Mouse (Mus musculus): ENCODE results near the gene Gucy2g. TPM values are rescaled to one million over a fixed set of nuclear protein-coding genes. Genes with fewer than 3 reads are reported as not detected.

Gucy2g gene
- polyA plus RNA-seq, 1 experiment from 2014 or later: not detected

- no peaks in the 10 kb centered on the region for H3K4me1 ChIP-seq
- 79% methylated on average over 7 of the region's 7 CpGs for WGBS
- no peak overlapping the region for H3K9ac ChIP-seq
- no peaks in the 10 kb centered on the region for H3K36me3 ChIP-seq
- no peak overlapping the region for H3K27ac ChIP-seq
- no peak overlapping the region for H3K4me3 ChIP-seq
- no peak overlapping the region for H3K4me2 ChIP-seq (replicated peaks)
- H3K27me3 ChIP-seq: no peaks in the 10 kb centered on the region
- ATAC-seq (ENCODE audit: low FRiP score): no peak
- no peaks in the 10 kb centered on the region for H3K9me3 ChIP-seq (replicated peaks)
These were observed 46.4 kb downstream of the Gucy2g start for GRCm38 (mm10) chr19:55194520-55195170.

DNA sequence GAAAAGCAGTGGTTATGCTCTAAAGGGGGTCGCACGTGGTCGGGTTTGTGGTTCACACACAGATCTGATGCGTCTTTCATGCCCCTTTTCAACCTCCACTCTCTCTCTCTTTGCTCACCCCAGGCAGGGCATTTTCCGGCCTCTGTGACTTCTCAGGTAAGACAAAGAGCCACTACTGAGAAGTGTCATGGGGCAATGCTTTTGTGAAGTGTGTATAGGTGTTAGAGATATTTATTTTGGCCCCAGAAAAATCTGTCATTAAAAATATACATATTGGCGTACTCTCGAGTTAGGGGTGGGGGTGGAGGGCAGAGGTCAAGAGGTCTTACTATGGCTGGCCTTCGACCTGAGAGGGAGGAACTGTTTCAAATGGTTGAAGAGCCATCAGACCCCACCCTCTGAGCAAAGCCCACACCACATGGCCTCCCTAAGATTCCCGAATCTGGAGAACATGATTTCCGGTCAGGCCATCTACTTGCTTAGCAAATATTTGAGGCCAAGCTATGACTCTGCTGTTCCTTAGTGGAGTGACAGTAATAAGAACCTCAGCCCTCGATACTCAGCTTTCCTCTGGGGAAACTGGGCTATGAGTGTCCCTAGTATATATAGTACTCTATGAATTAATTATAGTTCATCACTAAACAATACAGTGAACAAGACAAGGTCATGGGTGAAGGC is 47.2 kb downstream of the Gucy2g start:
- Histone ChIP-seq H3K4me3 (no peak overlapping the region), H3K4me2 (replicated peaks) (no peak overlapping the region), H3K36me3 (no peaks in the 10 kb centered on the region), H3K9ac (no peak overlapping the region), H3K27me3 (no peaks in the 10 kb centered on the region), H3K9me3 (replicated peaks) (no peaks in the 10 kb centered on the region), H3K4me1 (no peaks in the 10 kb centered on the region), H3K27ac (no peak overlapping the region)
- 66% methylated on average over 11 of the region's 11 CpGs for WGBS
- ATAC-seq (ENCODE audit: low FRiP score): no peak

DNA sequence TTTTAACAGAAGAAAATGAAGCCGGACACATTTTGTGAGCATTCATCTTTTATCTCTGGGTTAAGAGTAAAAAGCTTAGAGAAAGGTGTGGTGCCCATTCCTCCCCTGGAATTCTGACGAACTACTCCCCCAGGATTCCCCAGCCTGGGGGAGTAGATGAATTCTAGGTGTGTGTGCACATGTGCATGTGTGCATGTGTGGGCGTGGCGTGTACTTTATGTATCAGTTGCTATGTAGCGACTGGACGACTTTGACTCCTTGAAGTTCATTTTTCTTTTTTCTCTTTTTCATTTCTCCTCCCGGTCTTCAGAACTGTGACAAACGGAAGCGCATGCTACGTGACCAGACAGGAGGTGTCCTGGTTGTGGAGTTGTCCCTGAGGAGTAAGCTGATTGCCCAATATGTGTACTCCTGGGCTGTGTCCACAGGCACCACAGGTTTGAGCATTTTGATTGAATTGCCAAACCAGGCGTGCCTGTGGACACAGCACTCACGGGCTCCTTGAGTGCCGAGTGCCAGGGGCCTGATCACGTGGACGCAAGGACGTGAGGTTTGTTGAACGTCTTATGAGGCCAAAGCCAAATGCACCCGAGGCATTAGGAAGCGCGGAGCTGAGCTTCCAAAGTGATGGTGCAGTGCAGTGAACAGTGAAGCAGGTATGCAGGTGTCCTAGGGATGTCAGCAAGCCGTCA is 48.6 kb downstream of the Gucy2g start:
- H3K9me3 ChIP-seq (replicated peaks): no peaks in the 10 kb centered on the region
- H3K4me3 ChIP-seq: no peak overlapping the region
- no peak overlapping the region for H3K4me2 ChIP-seq (replicated peaks)
- no peak overlapping the region for H3K27ac ChIP-seq
- WGBS: 91% methylated on average over 21 of the region's 21 CpGs
- H3K4me1 ChIP-seq: no peaks in the 10 kb centered on the region
- no peak for ATAC-seq (ENCODE audit: low FRiP score)
- H3K27me3 ChIP-seq: no peaks in the 10 kb centered on the region
- no peak overlapping the region for H3K9ac ChIP-seq
- H3K36me3 ChIP-seq: no peaks in the 10 kb centered on the region

GRCm38 (mm10) chr19:55191596-55191995 is 49.4 kb downstream of the Gucy2g start:
- Histone ChIP-seq H3K36me3 (no peaks in the 10 kb centered on the region), H3K27ac (no peak overlapping the region), H3K9me3 (replicated peaks) (no peaks in the 10 kb centered on the region), H3K4me2 (replicated peaks) (no peak overlapping the region), H3K4me1 (no peaks in the 10 kb centered on the region), H3K27me3 (no peaks in the 10 kb centered on the region), H3K9ac (no peak overlapping the region), H3K4me3 (no peak overlapping the region)
- 75% methylated on average over 2 of the region's 2 CpGs for WGBS
- ATAC-seq (ENCODE audit: low FRiP score): no peak

- H3K4me2 ChIP-seq (replicated peaks): no peak overlapping the region
- H3K4me1 ChIP-seq: peaks cover 5% of the 10 kb centered on the region
- no peaks in the 10 kb centered on the region for H3K36me3 ChIP-seq
- no peak for ATAC-seq (ENCODE audit: low FRiP score)
- no peak overlapping the region for H3K4me3 ChIP-seq
- no peaks in the 10 kb centered on the region for H3K9me3 ChIP-seq (replicated peaks)
- WGBS: 90% methylated on average over 5 of the region's 5 CpGs
- H3K27me3 ChIP-seq: no peaks in the 10 kb centered on the region
- no peak overlapping the region for H3K9ac ChIP-seq
- H3K27ac ChIP-seq: no peak overlapping the region
These were observed 51.0 kb downstream of the Gucy2g start for GRCm38 (mm10) chr19:55190065-55190464.

DNA sequence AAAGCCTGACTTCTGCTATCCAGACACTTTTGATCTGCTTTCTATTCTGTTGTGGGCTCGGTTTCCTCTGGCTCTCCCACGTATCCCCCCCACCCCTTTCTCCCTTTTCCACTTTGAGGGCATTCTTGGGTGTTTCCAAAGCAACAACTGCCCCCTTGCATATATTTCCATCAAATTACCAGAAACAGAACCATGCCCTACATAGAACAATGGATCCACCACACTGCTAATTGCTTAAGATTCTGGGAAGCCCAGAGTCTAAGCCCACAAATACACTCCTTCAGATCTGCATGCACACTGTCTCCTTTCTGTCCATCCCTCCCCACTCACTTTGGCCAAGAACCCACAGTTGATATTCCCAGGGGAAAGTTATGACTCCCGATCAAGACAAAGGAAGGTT is 55.4 kb downstream of the Gucy2g start:
- Histone ChIP-seq H3K36me3 (no peaks in the 10 kb centered on the region), H3K9me3 (replicated peaks) (no peaks in the 10 kb centered on the region), H3K9ac (no peak overlapping the region), H3K4me2 (replicated peaks) (no peak overlapping the region), H3K27me3 (no peaks in the 10 kb centered on the region), H3K4me1 (peaks cover 10% of the 10 kb centered on the region), H3K4me3 (no peak overlapping the region), H3K27ac (peak overlapping the region; percentile 61)
- ATAC-seq (ENCODE audit: low FRiP score): peak; percentile 91
- 33% methylated on average over 3 of the region's 3 CpGs for WGBS

- ATAC-seq (ENCODE audit: low FRiP score): peak; percentile 75; the same call in 1 of the 2 replicates
- 43% methylated on average over 7 of the region's 7 CpGs for WGBS
- H3K27me3 ChIP-seq: no peaks in the 10 kb centered on the region
- no peaks in the 10 kb centered on the region for H3K36me3 ChIP-seq
- H3K9ac ChIP-seq: no peak overlapping the region
- H3K27ac ChIP-seq: peak overlapping the region; percentile 40
- peaks cover 10% of the 10 kb centered on the region for H3K4me1 ChIP-seq
- H3K4me2 ChIP-seq (replicated peaks): no peak overlapping the region
- H3K9me3 ChIP-seq (replicated peaks): no peaks in the 10 kb centered on the region
- no peak overlapping the region for H3K4me3 ChIP-seq
These were observed 56.0 kb downstream of the Gucy2g start for GRCm38 (mm10) chr19:55185074-55185473.

DNA sequence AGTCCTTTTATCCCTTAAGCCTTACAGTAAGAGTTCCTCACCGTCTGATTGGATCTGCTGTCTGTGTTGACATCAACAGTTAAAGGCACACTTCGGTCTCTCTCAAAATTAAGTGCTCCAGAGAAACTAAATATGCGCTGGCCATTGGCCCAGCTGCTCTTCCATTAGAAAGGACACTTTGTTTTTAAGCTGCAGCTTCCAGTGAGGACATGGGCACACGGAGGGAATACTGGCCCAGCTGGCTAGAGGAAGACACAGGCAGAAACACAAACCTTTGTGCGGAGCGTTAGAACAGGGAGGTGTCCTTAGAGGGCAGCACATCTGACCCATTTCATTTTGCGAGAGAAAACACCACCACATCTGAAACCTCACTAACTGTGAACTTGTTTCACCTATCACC is 56.6 kb downstream of the Gucy2g start:
- Histone ChIP-seq H3K27me3 (no peaks in the 10 kb centered on the region), H3K4me2 (replicated peaks) (no peak overlapping the region), H3K4me1 (peaks cover 10% of the 10 kb centered on the region), H3K36me3 (no peaks in the 10 kb centered on the region), H3K9me3 (replicated peaks) (no peaks in the 10 kb centered on the region), H3K9ac (no peak overlapping the region), H3K27ac (peak overlapping the region; percentile 40), H3K4me3 (no peak overlapping the region)
- no peak for ATAC-seq (ENCODE audit: low FRiP score)
- WGBS: 66% methylated on average over 7 of the region's 7 CpGs

DNA sequence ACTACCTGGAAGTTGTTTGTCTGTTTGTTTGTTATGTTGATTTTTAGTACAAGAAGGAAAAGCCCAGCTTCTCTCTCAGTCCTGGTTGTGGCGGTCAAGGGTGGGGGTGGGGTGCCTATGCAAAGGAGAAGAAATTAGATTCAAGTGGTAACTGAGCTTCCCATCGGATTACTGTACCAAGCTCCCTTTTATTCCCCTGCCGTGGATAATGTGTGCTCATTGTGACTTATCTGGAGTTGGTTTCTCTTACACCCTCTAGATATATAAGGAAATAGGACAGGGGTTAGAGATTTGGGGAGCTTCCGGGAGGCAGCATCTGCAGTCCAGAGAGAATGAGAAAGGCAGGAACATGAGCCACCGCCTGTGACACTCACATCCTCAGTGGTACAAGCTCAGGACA is 60.6 kb downstream of the Gucy2g start, which contains the start of gene Tectb:
Gene Tectb (plus strand): TSS at position 301 of the 400 bp plus-strand sequence.
- Histone ChIP-seq H3K4me1 (peaks cover 9% of the 10 kb centered on the region), H3K9me3 (replicated peaks) (no peaks in the 10 kb centered on the region), H3K4me3 (no peak within 1 kb of the TSS), H3K36me3 (no peaks in the 10 kb centered on the region), H3K9ac (no peak within 1 kb of the TSS), H3K27ac (no peak within 1 kb of the TSS), H3K27me3 (no peaks in the 10 kb centered on the region), H3K4me2 (replicated peaks) (no peak within 1 kb of the TSS)
- WGBS: 75% methylated on average over 5 of the region's 5 CpGs
- ATAC-seq (ENCODE audit: low FRiP score): no peak

DNA sequence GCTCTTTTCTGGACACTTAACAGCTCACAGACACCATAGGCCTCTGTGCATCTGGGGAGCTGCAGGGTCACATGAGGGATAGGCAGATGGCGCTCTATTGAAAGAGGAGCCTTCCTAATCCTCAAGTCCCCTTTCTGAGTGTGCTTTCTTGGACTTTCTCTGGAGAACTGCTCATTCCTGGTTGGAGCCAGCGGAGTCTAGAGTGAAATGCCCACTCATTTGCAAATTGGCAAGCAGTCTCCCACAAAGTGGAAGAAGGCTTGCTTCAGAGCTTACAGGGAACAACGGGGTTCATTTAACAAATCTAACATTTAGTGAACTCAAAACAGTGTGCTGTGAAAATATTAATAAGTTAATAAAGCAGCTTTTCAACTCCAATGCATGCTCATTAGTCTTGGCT is 63.9 kb downstream of the Gucy2g start:
- Histone ChIP-seq H3K4me2 (replicated peaks) (no peak overlapping the region), H3K9ac (no peak overlapping the region), H3K36me3 (no peaks in the 10 kb centered on the region), H3K27ac (no peak overlapping the region), H3K27me3 (no peaks in the 10 kb centered on the region), H3K9me3 (replicated peaks) (no peaks in the 10 kb centered on the region), H3K4me1 (no peaks in the 10 kb centered on the region), H3K4me3 (no peak overlapping the region)
- 92% methylated on average over 3 of the region's 3 CpGs for WGBS
- no peak for ATAC-seq (ENCODE audit: low FRiP score)

DNA sequence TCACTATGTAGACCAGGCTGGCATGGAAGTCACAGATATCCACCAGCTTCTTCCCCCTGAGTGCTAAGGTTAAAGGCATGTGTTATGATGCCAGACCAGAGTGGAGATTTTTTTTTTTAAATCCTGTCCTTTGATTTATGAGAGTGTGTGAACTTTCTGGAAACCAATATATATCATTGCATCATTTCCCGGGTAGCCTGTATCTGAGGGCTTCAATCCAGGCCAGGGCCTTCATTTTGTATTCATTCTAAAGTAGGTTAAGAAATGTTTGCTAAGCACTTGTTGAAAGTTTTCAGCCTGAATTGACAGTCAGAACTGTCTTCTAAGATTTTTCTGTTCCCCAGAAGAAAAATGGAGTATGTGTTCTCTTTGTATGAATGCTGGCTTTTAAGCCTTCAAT is 69.5 kb downstream of the Gucy2g start:
- no peaks in the 10 kb centered on the region for H3K36me3 ChIP-seq
- peaks cover 11% of the 10 kb centered on the region; the same call in 1 of the 2 replicates for H3K9me3 ChIP-seq (replicated peaks)
- 91% methylated on average over 1 of the region's 1 CpGs for WGBS
- no peak overlapping the region for H3K4me2 ChIP-seq (replicated peaks)
- no peaks in the 10 kb centered on the region for H3K27me3 ChIP-seq
- H3K4me1 ChIP-seq: no peaks in the 10 kb centered on the region
- ATAC-seq (ENCODE audit: low FRiP score): no peak
- H3K9ac ChIP-seq: no peak overlapping the region
- H3K27ac ChIP-seq: no peak overlapping the region
- no peak overlapping the region for H3K4me3 ChIP-seq

GRCm38 (mm10) chr19:55170399-55170798 is 70.6 kb downstream of the Gucy2g start:
- Histone ChIP-seq H3K9me3 (replicated peaks) (peaks cover 11% of the 10 kb centered on the region; the same call in 1 of the 2 replicates), H3K27ac (no peak overlapping the region), H3K27me3 (no peaks in the 10 kb centered on the region), H3K4me3 (no peak overlapping the region), H3K4me2 (replicated peaks) (no peak overlapping the region), H3K36me3 (no peaks in the 10 kb centered on the region), H3K9ac (no peak overlapping the region), H3K4me1 (no peaks in the 10 kb centered on the region)
- no peak for ATAC-seq (ENCODE audit: low FRiP score)

Measured in hindbrain, embryonic 12.5 days (tissue).